Mouse (Mus musculus) CH12.LX (cell line): Measurements from ENCODE around the gene Pklr. TPM values are rescaled to one million over a fixed set of nuclear protein-coding genes. Genes with fewer than 3 reads are reported as not detected.

Experiments
- DNase-seq: peaks from one replicate; pipeline ENCODE4 v3.0.0-alpha.2; 2013; ENCODE audit errors: extremely low read depth
- H3K27ac ChIP-seq: 2 replicates; pipeline ENCODE4 v1.5.1; 2012; ENCODE audit warnings: low read depth, mild to moderate bottlenecking, control low read depth, moderate library complexity; ENCODE audit not compliant: insufficient read depth
- H3K27me3 ChIP-seq: replicated peaks from 2 replicates; pipeline ENCODE3; 2012; ENCODE audit warnings: inconsistent platforms
- H3K36me3 ChIP-seq, 2 experiments: replicated peaks in 1 of 2; 2 replicates each; pipeline versions ENCODE3 to v1.6.1; 2012; ENCODE audit warnings: inconsistent platforms in 1 of 2, low read length in 1 of 2, mild to moderate bottlenecking in 1 of 2, mixed read lengths in 1 of 2, moderate library complexity in 1 of 2; ENCODE audit not compliant: control insufficient read depth in 1 of 2, insufficient read depth in 1 of 2
- H3K4me1 ChIP-seq, 2 experiments: 2 replicates each; pipeline ENCODE4 v1.6.1; 2012; ENCODE audit warnings: inconsistent platforms in 1 of 2, moderate library complexity in 1 of 2; ENCODE audit not compliant: insufficient read depth in 2 of 2, control insufficient read depth in 1 of 2
- H3K4me2 ChIP-seq: 2 replicates; pipeline ENCODE4 v1.6.1; 2012; ENCODE audit warnings: low read depth, mild to moderate bottlenecking, control low read depth; ENCODE audit not compliant: poor library complexity, insufficient read depth, severe bottlenecking
- H3K4me3 ChIP-seq, 3 experiments: fragments of 150-350 bp in 1 of 3; sonication (generic) in 1 of 3; replicated peaks in 1 of 3; 2 replicates each; pipeline versions ENCODE3 to v1.5.1; 2011 to 2012; ENCODE audit warnings: low read depth in 2 of 3, low read length in 2 of 3, mild to moderate bottlenecking in 2 of 3, moderate library complexity in 2 of 3, control low read depth in 1 of 3, improper control_type of control experiment in 1 of 3, inconsistent platforms in 1 of 3, mixed read lengths in 1 of 3; ENCODE audit not compliant: poor library complexity in 1 of 3
- H3K79me2 ChIP-seq: replicated peaks from 2 replicates; pipeline ENCODE4 v1.6.1; 2012; ENCODE audit warnings: mild to moderate bottlenecking, moderate library complexity; ENCODE audit not compliant: control insufficient read depth, poor library complexity, insufficient read depth, severe bottlenecking; ENCODE audit errors: extremely low read depth
- H3K9ac ChIP-seq: 2 replicates; pipeline ENCODE4 v1.6.1; 2012; ENCODE audit warnings: low read depth, mild to moderate bottlenecking, control low read depth, moderate library complexity; ENCODE audit not compliant: insufficient read depth
- H3K9me3 ChIP-seq: replicated peaks from 2 replicates; pipeline ENCODE3; 2012; ENCODE audit warnings: low read length, inconsistent platforms, mixed read lengths
- BHLHE40 ChIP-seq: IDR thresholded peaks from 2 replicates; pipeline ENCODE4 v1.6.1; 2011; ENCODE audit warnings: mild to moderate bottlenecking, low read depth, low read length, improper control_type of control experiment
- ELF1 ChIP-seq: IDR thresholded peaks from 2 replicates; pipeline ENCODE4 v1.6.1; 2014; ENCODE audit warnings: low read depth, mild to moderate bottlenecking, inconsistent platforms, low read length, improper control_type of control experiment
- EP300 ChIP-seq: IDR thresholded peaks from 2 replicates; pipeline ENCODE4 v1.6.1; 2011; ENCODE audit warnings: low read length, improper control_type of control experiment
- HCFC1 ChIP-seq: IDR thresholded peaks from 2 replicates; pipeline ENCODE4 v1.6.1; 2012; ENCODE audit warnings: low read depth, mild to moderate bottlenecking, inconsistent platforms, low read length, improper control_type of control experiment
- JUN ChIP-seq: IDR thresholded peaks from 2 replicates; pipeline ENCODE4 v1.6.1; 2011; ENCODE audit warnings: low read depth, mild to moderate bottlenecking, low read length, improper control_type of control experiment, moderate library complexity; ENCODE audit not compliant: insufficient read depth
- JUND ChIP-seq: conservative IDR thresholded peaks from 2 replicates; pipeline ENCODE4 v1.6.1; 2011; ENCODE audit warnings: low read depth, low read length, improper control_type of control experiment
- MAX ChIP-seq: IDR thresholded peaks from 2 replicates; pipeline ENCODE4 v1.6.1; 2011; ENCODE audit warnings: low read length, improper control_type of control experiment
- MAZ ChIP-seq: IDR thresholded peaks from 2 replicates; pipeline ENCODE4 v1.6.1; 2012; ENCODE audit warnings: low read depth, mild to moderate bottlenecking, inconsistent platforms, low read length, improper control_type of control experiment, moderate library complexity
- MEF2A ChIP-seq: IDR thresholded peaks from 2 replicates; pipeline ENCODE4 v1.6.1; 2014; ENCODE audit warnings: low read depth, mild to moderate bottlenecking, inconsistent platforms, low read length, improper control_type of control experiment, borderline replicate concordance
- NRF1 ChIP-seq: IDR thresholded peaks from 2 replicates; pipeline ENCODE4 v1.6.1; 2014; ENCODE audit warnings: low read depth, mild to moderate bottlenecking, inconsistent platforms, low read length, improper control_type of control experiment, moderate library complexity
- RCOR1 ChIP-seq: conservative IDR thresholded peaks from 2 replicates; pipeline ENCODE4 v1.6.1; 2012; ENCODE audit warnings: low read depth, mild to moderate bottlenecking, inconsistent platforms, low read length, improper control_type of control experiment
- SMC3 ChIP-seq: IDR thresholded peaks from 2 replicates; pipeline ENCODE4 v1.6.1; 2011; ENCODE audit warnings: low read depth, low read length, improper control_type of control experiment
- TBP ChIP-seq: conservative IDR thresholded peaks from 2 replicates; pipeline ENCODE4 v1.6.1; 2011; ENCODE audit warnings: low read depth, low read length, improper control_type of control experiment
- UBTF ChIP-seq: IDR thresholded peaks from 2 replicates; pipeline ENCODE4 v1.6.1; 2012; ENCODE audit warnings: low read depth, mild to moderate bottlenecking, inconsistent platforms, low read length, improper control_type of control experiment, moderate library complexity
- USF1 ChIP-seq: IDR thresholded peaks from 2 replicates; pipeline ENCODE4 v1.6.1; 2014; ENCODE audit warnings: low read depth, mild to moderate bottlenecking, inconsistent platforms, low read length, improper control_type of control experiment
- USF2 ChIP-seq: conservative IDR thresholded peaks from 2 replicates; pipeline ENCODE4 v1.6.1; 2011; ENCODE audit warnings: low read depth, low read length, improper control_type of control experiment
- ZKSCAN1 ChIP-seq: IDR thresholded peaks from 2 replicates; pipeline ENCODE4 v1.6.1; 2012; ENCODE audit warnings: low read depth, inconsistent platforms, low read length, improper control_type of control experiment, borderline replicate concordance
- ZNF384 ChIP-seq: IDR thresholded peaks from 2 replicates; pipeline ENCODE4 v1.6.1; 2012; ENCODE audit warnings: low read depth, low read length, improper control_type of control experiment, inconsistent platforms
- dilution Hi-C: fragments of 300-500 bp; cut with MboI; formaldehyde crosslinking; loops from 2 replicates; pipeline ENCODE4 v1.14.3; 2020; ENCODE audit warnings: low sequenced_read_pairs; ENCODE audit not compliant: extremely low pct_unique_long_range_greater_than_20kb, extremely low pct_ligation_motif_present
- in situ Hi-C: fragments of 300-500 bp; cut with MboI; formaldehyde crosslinking; loops from 3 replicates; pipeline ENCODE4 v1.14.3; 2019; ENCODE audit warnings: low sequenced_read_pairs, low pct_ligation_motif_present, low pct_unique_long_range_greater_than_20kb, mixed read lengths
- polyA plus RNA-seq: library from polyadenylated mRNA; unstranded; fragments of >175 nt; gene quantifications from 2 replicates; pipeline ENCODE4 v1.2.1, GENCODE M21; 2012; ENCODE audit warnings: low read depth; ENCODE audit not compliant: insufficient read length
- total RNA-seq, 2 experiments: library from RNA; depleted of rRNA; stranded (reverse); fragments of 300-350 nt in 1 of 2; fragments of >200 nt in 1 of 2; gene quantifications; 2 replicates each; pipeline ENCODE4 v1.2.3; 2012 to 2014

Pklr gene
- total and polyA plus RNA-seq, 3 experiments, result not detected

DNA sequence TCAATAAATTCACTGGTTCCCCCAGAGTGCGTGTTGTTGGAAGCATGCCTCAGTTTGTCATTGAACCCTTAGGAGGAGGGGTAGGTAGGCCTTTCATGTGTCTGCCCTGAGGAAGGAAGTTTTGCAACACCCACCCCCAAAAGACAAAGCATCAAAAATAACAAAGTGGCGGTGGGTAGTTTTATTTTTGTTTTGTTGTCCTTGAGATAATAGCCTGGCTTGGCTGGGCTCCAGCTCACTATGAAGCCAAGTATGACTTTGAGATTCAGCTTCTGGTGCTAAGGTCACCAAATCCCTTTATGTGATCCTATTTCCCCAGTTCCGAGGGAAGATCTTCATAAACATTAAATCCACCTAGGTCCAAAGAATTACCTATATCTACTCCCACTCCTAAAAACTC is 11.7 kb upstream of the Pklr start:
- Histone ChIP-seq H3K4me1 (no peaks in the 10 kb centered on the region), H3K4me2 (no peak overlapping the region), H3K79me2 (no peaks in the 10 kb centered on the region), H3K27ac (no peak overlapping the region), H3K27me3 (peaks cover 9% of the 10 kb centered on the region)
- in situ Hi-C loops, result no loop called here
- TF ChIP-seq ELF1, result no peak
- no peak for TF ChIP-seq EP300
- TF ChIP-seq BHLHE40, result no peak
- TF ChIP-seq ZNF384, result no peak
- no peak for TF ChIP-seq MAZ
- TF ChIP-seq USF2, result no peak
- no peak for TF ChIP-seq SMC3
- no peak for TF ChIP-seq RCOR1
- TF ChIP-seq, all 38 proteins: peak for 0
- no peak for DNase-seq
- Histone ChIP-seq H3K9ac (no peak overlapping the region), H3K4me3 (no peak overlapping the region), H3K9me3 (no peaks in the 10 kb centered on the region), H3K36me3 (no peaks in the 10 kb centered on the region)
- dilution Hi-C loops, result no loop called here

GRCm38 (mm10) chr3:89125981-89126380 is 10.0 kb upstream of the Pklr start:
- Histone ChIP-seq H3K9ac (no peak overlapping the region), H3K9me3 (no peaks in the 10 kb centered on the region), H3K36me3 (no peaks in the 10 kb centered on the region), H3K27me3 (peaks cover 6% of the 10 kb centered on the region), H3K79me2 (no peaks in the 10 kb centered on the region), H3K27ac (no peak overlapping the region), H3K4me1 (no peaks in the 10 kb centered on the region), H3K4me2 (no peak overlapping the region)
- in situ Hi-C loops, result no loop called here
- DNase-seq, result no peak
- TF ChIP-seq HCFC1 (no peak), USF1 (no peak), MAX (no peak), EP300 (no peak), TBP (no peak), JUND (no peak), BHLHE40 (no peak), JUN (no peak), ELF1 (no peak), SMC3 (no peak), UBTF (no peak), ZKSCAN1 (no peak), MAZ (no peak), NRF1 (no peak), MEF2A (no peak)
- TF ChIP-seq, all 38 proteins: peak for 0
- H3K4me3 ChIP-seq, result no peak overlapping the region
- dilution Hi-C loops, result no loop called here
